Mouse (Mus musculus): Measurements from ENCODE around the gene Cpox.

DNA sequence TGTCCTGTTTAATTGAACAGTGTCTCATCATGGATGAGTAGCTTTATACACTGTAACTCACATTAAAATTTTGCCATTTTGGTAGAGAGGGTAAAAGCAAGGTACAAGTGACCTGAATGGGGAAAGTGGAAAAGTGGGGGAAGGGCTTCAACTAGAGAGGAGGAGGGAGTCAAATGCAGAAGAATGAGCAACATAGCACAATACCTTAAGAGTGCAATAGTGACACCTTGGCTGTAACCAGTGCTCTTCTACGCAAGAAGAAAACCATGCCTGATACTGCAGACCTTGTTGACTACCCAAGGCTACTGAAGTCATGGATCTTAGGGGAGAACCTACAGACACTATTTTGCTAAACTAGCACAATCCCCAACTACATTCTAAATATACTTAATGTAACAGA, 27.2 kb downstream of the Cpox start:
- TF ChIP-seq CTCF (conservative IDR thresholded peaks at IDR 0.05; ENCODE audit: insufficient read depth, insufficient read length, low read depth, low read length) (no peak), POLR2A (IDR thresholded peaks at IDR 0.05; ENCODE audit: low read depth, low read length) (no peak)
